In the genomic region with DNA sequence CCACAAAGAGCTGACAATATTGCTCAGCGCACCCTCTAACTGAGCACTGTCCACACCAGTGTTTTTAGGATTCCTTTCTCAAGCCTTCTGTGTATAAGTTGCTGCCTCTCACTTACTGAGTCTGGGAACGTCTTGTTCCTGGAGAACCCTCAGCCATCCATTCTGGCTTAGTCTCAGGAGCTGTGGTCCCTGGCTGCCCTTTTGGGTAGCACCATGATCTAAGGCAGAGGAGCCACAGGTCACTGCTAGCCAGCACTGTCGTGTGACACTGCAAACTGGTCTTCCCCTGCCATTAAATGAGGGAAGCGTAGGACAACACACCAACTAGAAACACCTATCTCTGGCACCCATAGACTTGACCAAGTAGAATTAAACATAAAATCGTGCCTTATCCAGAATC, we compare ENCODE assay signal across 18 mouse cellular contexts. TPM values are rescaled to one million over a fixed set of nuclear protein-coding genes. Genes with fewer than 3 reads are reported as not detected.
DNase-seq lines count a peak whose midpoint lies in the region; ATAC-seq and TF ChIP-seq lines count a peak whose summit lies in the region.
"Had no signal": no experiment of that assay in that cellular context is flagged by ENCODE, and none has a peak within 500 bp of the region (broad histone marks: within the 10 kb centered on the region; RNA-seq: fewer than 3 reads in every experiment).

No protein-coding gene starts in this region.

- 86% methylated on average over 5 of the region's 5 CpGs for WGBS in heart, embryonic 16.5 days
- 73% methylated on average over 5 of the region's 5 CpGs for WGBS in lung, postnatal 0 days

- 0 out of 2 replicates have a peak, but pooled peaks have one; percentile 24 for TF ChIP-seq EP300 in lung, postnatal 0 days (IDR thresholded peaks at IDR 0.05)

- no peak for TF ChIP-seq CTCF in gastrocnemius, adult 2 months (IDR thresholded peaks at IDR 0.05)
- no peak for TF ChIP-seq CTCF in lung, postnatal 0 days (IDR thresholded peaks at IDR 0.05)

- H3K27me3 ChIP-seq in heart, embryonic 16.5 days (ENCODE audit: control insufficient read depth, insufficient read depth, low read length), result no peaks in the 10 kb centered on the region
- no peaks in the 10 kb centered on the region for H3K27me3 ChIP-seq in lung, postnatal 0 days (replicated peaks; ENCODE audit: insufficient read depth, low read length)
- H3K27me3 ChIP-seq: hindbrain, embryonic 13.5 days; kidney, embryonic 15.5 days; liver, embryonic 15.5 days; neural tube, embryonic 15.5 days had no signal

- peaks cover 33% of the 10 kb centered on the region for H3K36me3 ChIP-seq in heart, embryonic 16.5 days (ENCODE audit: control insufficient read depth, insufficient read depth)
- H3K36me3 ChIP-seq in lung, postnatal 0 days (ENCODE audit: insufficient read depth, low read length), result peaks cover 11% of the 10 kb centered on the region; the same call in 1 of the 2 replicates

- H3K4me2 ChIP-seq in heart, embryonic 16.5 days (ENCODE audit: low read depth, low read length), result no peak overlapping the region
- no peak overlapping the region for H3K4me2 ChIP-seq in lung, postnatal 0 days (replicated peaks; ENCODE audit: low read depth, low read length)
- H3K4me2 ChIP-seq: hindbrain, embryonic 13.5 days; kidney, embryonic 15.5 days; liver, embryonic 15.5 days; midbrain, embryonic 11.5 days; neural tube, embryonic 15.5 days had no signal

- H3K27ac ChIP-seq in gastrocnemius, adult 2 months, result peak overlapping the region; percentile 76
- H3K27ac ChIP-seq in heart, embryonic 16.5 days (ENCODE audit: low read length), result peak overlapping the region; percentile 69
- peak overlapping the region; percentile 73 for H3K27ac ChIP-seq in lung, postnatal 0 days (ENCODE audit: low read length)
- H3K27ac ChIP-seq: hindbrain, embryonic 13.5 days; kidney, embryonic 15.5 days; liver, embryonic 15.5 days; neural tube, embryonic 15.5 days had no signal

- no peaks in the 10 kb centered on the region for H3K9me3 ChIP-seq in heart, embryonic 16.5 days (replicated peaks; ENCODE audit: control insufficient read depth, low read length)
- H3K9me3 ChIP-seq in lung, postnatal 0 days (ENCODE audit: low read length), result no peaks in the 10 kb centered on the region
- H3K9me3 ChIP-seq: hindbrain, embryonic 13.5 days; kidney, embryonic 15.5 days; liver, embryonic 15.5 days; neural tube, embryonic 15.5 days had no signal

- no peak overlapping the region for H3K9ac ChIP-seq in heart, embryonic 16.5 days (ENCODE audit: low read length)
- no peak overlapping the region for H3K9ac ChIP-seq in lung, postnatal 0 days (replicated peaks; ENCODE audit: low read depth)
- H3K9ac ChIP-seq: hindbrain, embryonic 13.5 days; kidney, embryonic 15.5 days; liver, embryonic 15.5 days; neural tube, embryonic 15.5 days had no signal

- intact Hi-C loops in gastrocnemius, adult 2 months (cut with DNase I), result no loop called here
- intact Hi-C loops in heart, postnatal 36 days (cut with DNase I), result no loop called here

- no peak for ATAC-seq in heart, embryonic 16.5 days (replicated peaks; ENCODE audit: extremely low read depth, insufficient read depth, low FRiP score)
- ATAC-seq in lung, postnatal 0 days, result peak; percentile 43
- ATAC-seq in monocyte, adult 5-6 weeks (replicated peaks; ENCODE audit: insufficient number of reproducible peaks, low FRiP score, low TSS enrichment, poor library complexity, severe bottlenecking), result no peak
- ATAC-seq: forebrain, embryonic 14.5 days had no signal

- H3K4me3 ChIP-seq in gastrocnemius, adult 2 months, result no peak overlapping the region
- no peak overlapping the region for H3K4me3 ChIP-seq in heart, embryonic 16.5 days (ENCODE audit: low read length)
- no peak overlapping the region for H3K4me3 ChIP-seq in lung, postnatal 0 days (ENCODE audit: low read depth, low read length)
- H3K4me3 ChIP-seq: hindbrain, embryonic 13.5 days; kidney, embryonic 15.5 days; liver, embryonic 15.5 days; neural tube, embryonic 15.5 days had no signal

- peak; percentile 64 for DNase-seq in gastrocnemius, adult 2 months
- DNase-seq in gastrocnemius, postnatal 4 days (ENCODE audit: low spot score in 2 of 2), result no peak
- no peak for DNase-seq in heart, postnatal 36 days
- DNase-seq in lung, postnatal 0 days (ENCODE audit: low spot score), result peak; percentile 24
- no peak for DNase-seq in lung, postnatal 10 days
- DNase-seq: cerebellum, adult 8-10 months; cerebellum, postnatal 36 days; heart, adult 11 months; layer of hippocampus, adult 9-11 months; left cerebral cortex, postnatal 4 days had no signal

- peaks cover 18% of the 10 kb centered on the region for H3K4me1 ChIP-seq in heart, embryonic 16.5 days (ENCODE audit: control insufficient read depth, insufficient read depth, low read length)
- H3K4me1 ChIP-seq in lung, postnatal 0 days (ENCODE audit: insufficient read depth, low read depth, low read length), result peaks cover 8% of the 10 kb centered on the region; the same call in 1 of the 2 replicates
- H3K4me1 ChIP-seq: hindbrain, embryonic 13.5 days had no signal

RNA-seq across cellular contexts. Expression of a gene that starts 15.6 kb away (rescaled TPM):
- 10 to 100 TPM; 13.6 to 14.3 TPM for total RNA-seq in gastrocnemius, adult 2 months (2021)
- 10 to 100 TPM; 15.7 to 18.1 TPM for total RNA-seq in gastrocnemius, postnatal 4 days (2021)
- 13.3 and 15.5 TPM in 2 replicates for polyA plus RNA-seq in heart, embryonic 16.5 days (2015; fragmentation: Nextera tagmentation; extraction: Ambion mirVana)
- 10 to 100 TPM; 17.5 to 20.6 TPM for total RNA-seq in heart, postnatal 36 days (2021)
- 11.4 and 12.0 TPM in 2 replicates for polyA plus RNA-seq in lung, postnatal 0 days (2015; fragmentation: Nextera tagmentation; extraction: Ambion mirVana)
- total RNA-seq in monocyte, adult 5-6 weeks (2017), result 19.0 to 32.6 TPM (median 24.4 TPM) in 3 replicates

RNA-seq across cellular contexts. Expression of a gene that starts 21.6 kb away (rescaled TPM):
- 1 to 10 TPM; 3.0 to 3.4 TPM for total RNA-seq in gastrocnemius, adult 2 months (2021)
- total RNA-seq in gastrocnemius, postnatal 4 days (2021), result 10 to 100 TPM; 17.3 to 18.4 TPM
- 3.8 and 4.9 TPM in 2 replicates for polyA plus RNA-seq in heart, embryonic 16.5 days (2015; fragmentation: Nextera tagmentation; extraction: Ambion mirVana)
- total RNA-seq in heart, postnatal 36 days (2021), result 1 to 10 TPM; 7.4 to 7.7 TPM
- 4.5 and 4.9 TPM in 2 replicates for polyA plus RNA-seq in lung, postnatal 0 days (2015; fragmentation: Nextera tagmentation; extraction: Ambion mirVana)
- total RNA-seq in monocyte, adult 5-6 weeks (2017), result 5.4 to 9.3 TPM (median 6.6 TPM) in 3 replicates

Comparison
In these comparisons a context has a peak if more than half of its experiments do, and no peak if none do; other contexts are left out.
1. DNase-seq: peak in gastrocnemius, adult 2 months (single experiment) and lung, postnatal 0 days (single experiment); none in gastrocnemius, postnatal 4 days (0 of 2), heart, postnatal 36 days (0 of 2) and lung, postnatal 10 days (single experiment).
2. Peak in every context shown above with its lines, with median percentiles within 50 percentile points of each other: H3K27ac ChIP-seq.